Mouse (Mus musculus): ENCODE measurements around the gene Efhc1.

Efhc1 gene

DNA sequence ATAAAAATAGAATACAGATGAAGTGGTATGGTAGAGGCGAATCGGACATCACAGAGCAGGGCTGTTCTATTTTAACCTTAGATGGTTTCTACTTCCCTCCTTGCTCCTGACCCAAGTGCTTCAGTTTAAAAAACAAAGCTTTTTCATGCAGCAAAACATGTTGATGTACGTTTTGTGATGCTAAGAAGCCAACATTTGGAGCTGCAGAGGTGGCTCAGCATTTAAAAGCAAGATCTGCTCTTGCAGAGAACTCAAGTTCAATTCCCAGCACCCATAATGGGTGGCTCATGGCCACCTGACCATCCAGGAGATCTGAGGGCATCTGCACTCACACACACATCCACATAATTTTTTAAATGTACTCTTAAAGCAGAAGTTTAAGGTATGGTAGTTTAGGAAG, 3.5 kb downstream of the Efhc1 start:
- DNase-seq, result no peak

DNA sequence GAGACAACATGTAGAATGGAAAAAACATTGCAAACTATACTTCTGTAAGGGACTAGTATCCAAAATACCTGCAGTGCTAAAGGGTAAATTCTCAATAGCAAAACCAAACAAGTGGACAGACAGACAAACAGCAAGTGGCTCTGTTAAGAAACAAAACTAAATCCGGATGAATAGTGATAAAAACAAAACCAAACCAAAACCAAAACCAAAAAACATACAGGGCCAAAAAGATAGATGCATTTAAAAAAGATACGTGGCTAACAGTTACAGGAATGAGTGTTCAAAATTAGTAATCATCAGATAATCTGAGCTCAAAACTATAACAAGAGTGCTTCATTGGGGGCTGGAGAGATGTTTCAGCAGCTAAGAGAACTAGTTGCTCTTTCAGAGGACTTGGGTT, 18.2 kb downstream of the Efhc1 start:
- no peak for DNase-seq

DNA sequence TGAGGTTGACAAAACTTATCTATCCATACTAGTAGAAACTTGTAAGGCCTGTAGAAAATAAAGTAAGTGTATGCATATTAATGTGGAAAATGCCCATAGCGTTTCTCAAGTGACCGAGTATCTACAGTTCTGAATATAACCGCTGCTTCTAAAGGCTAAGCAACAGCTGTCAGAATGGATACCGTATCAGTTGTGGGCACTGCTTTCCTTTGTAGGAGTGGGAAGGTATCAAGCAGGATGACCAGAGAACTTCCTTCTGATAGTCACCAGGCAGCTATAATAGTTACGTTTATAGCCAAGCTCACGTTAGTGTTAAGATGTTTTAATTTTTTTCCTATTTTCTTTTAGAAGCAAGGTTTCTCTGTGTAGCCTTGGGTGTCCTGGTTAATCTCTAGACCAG, 22.0 kb downstream of the Efhc1 start:
- DNase-seq, result no peak

- DNase-seq, result no peak
These were observed 23.1 kb downstream of the Efhc1 start for GRCm38 (mm10) chr1:20974341-20975135.

DNA sequence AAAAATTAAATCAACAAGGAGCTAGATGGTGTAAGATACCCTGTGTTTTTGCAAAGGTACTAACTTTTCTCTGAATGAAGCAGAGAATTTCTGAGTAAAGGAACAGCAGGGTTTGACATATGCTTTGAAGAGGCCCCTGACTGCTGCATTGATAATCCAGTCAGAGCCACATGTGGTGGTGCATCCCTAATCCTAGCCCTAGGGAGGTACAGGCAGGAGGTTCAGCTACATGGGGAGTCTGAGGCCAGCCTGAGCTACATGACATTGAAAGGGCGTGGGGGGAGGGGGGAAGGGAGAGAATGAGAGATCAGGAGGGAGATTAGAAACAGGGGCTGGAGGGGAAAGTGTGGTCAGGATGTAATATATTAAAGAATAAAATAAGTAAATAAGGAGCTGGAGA, 29.1 kb downstream of the Efhc1 start:
- DNase-seq, result no peak

GRCm38 (mm10) chr1:20981764-20982163, 30.3 kb downstream of the Efhc1 start:
- no peak for DNase-seq

DNA sequence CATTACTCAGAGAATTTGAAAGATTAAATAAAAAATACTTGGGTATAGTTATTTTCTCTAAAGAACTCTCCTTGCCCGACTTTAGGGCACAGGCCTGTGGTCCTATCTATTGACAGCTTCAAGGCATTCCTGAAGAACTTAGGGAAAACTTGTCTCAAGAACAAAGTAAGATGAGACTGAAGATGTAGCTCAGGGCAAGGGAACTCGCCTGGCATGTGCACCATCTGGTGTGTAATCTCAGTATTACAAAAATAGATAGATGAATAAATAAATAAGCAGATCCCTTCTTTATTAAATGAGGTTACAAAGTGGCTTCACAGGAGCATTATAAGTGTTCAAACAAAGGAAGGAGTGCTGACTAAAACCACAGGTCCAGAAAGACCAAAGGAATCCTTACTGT, 32.7 kb downstream of the Efhc1 start:
- no peak for DNase-seq

- DNase-seq, result no peak
These were observed 33.2 kb downstream of the Efhc1 start for GRCm38 (mm10) chr1:20984582-20984981.

GRCm38 (mm10) chr1:20986378-20987056, 35.1 kb downstream of the Efhc1 start:
- no peak for DNase-seq

DNA sequence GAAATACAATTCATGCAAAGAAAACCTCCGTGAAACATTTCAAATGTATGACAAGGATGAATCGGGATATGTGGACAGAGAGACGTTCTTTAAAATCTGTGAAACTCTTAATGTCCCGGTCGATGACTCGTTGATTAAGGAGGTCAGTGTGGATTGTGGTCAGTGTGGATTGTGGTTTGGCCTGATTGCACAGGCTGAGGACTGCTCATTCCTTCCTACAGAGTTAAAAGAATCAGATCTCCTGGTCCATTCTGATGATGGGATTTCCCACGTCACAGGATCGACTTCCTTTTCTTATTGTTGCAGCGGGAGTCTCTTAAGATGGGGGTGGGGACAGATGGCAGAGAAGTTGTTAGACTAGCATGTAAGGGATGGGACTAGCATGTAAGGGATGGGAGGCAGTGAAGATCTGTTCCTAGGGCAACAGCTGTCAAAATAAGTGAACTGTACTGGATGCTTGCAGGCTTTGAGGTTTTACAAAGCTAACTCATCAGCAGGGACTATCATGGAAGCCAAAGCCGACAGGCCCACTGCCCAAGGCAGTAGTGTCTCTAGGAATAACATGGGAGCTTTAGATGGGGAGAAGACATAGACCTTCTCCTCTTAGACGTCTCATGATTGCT, 38.1 kb downstream of the Efhc1 start:
- no peak for DNase-seq

DNA sequence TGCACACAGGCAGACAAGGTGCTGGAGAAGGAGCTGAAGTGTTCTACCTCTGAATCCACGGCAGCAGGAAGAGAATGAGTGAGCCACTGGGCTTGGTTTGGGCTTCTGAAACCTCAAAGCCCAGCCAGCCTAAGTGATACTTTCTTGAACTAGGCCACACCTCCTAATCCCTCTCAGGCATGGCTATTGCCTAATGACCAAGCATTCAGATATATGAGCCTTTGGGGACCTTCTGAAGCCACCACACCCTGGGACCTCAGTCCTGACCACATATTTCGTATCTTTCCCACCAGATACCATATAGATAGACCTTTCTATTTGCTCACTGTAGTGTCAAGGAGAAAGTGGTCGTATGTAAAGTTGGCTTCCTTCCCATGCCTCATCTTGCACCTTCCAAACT, 42.3 kb downstream of the Efhc1 start:
- DNase-seq, result no peak

DNA sequence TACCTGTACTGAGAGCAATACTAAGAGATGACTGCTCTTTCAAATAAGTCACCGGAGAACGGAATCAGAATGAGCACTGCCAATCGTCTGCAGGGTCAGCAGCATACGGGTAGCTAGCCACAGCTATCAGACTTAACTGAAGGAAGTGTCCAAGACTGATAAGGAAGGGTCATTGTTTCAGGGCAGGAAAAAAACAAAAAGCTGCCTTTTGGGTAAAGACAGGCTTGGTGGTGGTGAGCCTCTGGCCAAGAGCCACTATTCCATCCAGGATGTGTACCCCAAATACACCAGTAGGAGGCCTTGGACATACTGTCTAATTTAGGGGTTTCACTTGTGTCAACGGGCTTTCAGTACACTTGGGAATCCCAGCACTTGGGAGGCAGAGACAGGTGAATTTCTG, 42.9 kb downstream of the Efhc1 start:
- no peak for DNase-seq

GRCm38 (mm10) chr1:20995331-20995986, 44.0 kb downstream of the Efhc1 start:
- DNase-seq, result no peak

DNA sequence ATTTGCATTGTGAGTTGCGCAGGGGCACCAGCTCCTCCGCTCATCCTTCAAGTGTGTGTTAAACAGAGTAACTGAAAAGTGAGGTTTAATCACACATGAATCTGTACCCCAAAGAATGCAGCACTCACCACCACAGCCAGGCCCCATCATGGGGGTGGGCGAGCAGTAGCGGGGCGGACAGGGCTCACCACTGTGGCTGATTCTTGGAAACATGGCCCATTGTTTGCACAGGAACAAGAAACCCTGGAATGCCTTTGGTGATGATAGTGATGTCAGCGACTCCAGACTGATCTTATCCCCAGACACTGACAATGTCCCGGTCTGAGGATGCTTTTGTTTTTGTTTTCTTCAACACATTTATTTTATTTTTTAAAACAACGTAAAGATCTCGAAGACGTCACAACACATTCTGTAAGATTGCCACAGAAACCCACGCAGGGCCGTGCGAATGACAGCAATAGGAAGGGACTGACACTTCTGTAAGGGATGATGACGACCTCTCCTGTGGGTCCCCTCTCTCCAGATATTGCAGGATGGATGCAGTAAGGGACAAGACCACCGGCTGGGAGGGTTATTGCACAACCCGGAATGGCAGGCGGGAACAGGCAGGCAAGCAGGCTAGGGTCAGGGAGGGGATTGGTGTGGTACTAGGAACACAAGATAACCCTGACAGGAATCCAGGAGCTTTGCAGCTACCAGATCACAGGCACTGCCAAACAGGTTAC, 45.3 kb downstream of the Efhc1 start:
- no peak for DNase-seq

DNA sequence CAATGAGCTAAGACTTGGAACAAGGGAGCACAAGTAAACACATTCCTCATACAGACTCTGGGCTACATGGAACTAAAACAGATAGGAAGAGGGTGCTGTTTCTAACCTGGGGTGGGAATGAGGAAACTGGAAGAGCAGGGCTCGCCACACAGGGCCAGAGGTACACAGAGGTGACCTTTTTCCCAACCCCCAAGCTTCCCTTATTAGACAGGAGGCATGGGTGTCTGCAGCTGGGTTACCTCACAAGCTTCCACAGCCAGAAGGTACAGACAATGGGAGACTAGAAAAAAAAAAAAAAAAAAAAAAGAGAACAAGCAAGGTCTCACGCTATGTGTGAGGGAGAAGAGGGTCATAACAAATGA, 45.9 kb downstream of the Efhc1 start:
- no peak for DNase-seq

DNA sequence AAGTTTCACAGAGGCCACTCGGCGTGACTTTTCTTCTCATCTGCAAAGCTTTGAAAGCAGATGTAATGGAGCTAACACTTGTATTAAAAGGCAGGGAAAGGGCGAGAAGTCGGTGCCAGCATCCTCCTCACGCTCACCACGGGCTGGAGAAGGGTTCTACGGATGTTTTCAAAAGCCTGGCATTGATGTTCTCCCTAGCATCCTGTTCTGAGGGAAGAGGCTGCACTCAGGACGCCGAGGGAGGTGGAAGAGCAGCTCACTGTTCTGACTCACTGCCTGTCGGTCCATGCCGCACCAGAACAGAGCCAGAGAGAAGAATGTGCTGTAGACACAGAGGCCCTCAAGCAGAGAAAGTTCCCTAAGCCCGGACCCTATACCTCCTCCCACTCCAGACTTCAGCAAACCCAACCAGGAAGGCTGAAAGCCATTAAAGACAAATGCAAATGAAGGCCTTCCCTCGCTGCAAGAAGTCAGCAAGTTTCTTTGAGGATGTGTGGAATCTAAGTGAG, 46.5 kb downstream of the Efhc1 start:
- DNase-seq, result no peak

GRCm38 (mm10) chr1:21002246-21003142, 51.1 kb downstream of the Efhc1 start:
- DNase-seq, result no peak

- DNase-seq, result no peak
These were observed 53.2 kb downstream of the Efhc1 start for GRCm38 (mm10) chr1:21004596-21004995.

- no peak for DNase-seq
These were observed 55.3 kb downstream of the Efhc1 start for GRCm38 (mm10) chr1:21006775-21007174.

GRCm38 (mm10) chr1:21007941-21008701, 56.7 kb downstream of the Efhc1 start:
- no peak for DNase-seq

DNA sequence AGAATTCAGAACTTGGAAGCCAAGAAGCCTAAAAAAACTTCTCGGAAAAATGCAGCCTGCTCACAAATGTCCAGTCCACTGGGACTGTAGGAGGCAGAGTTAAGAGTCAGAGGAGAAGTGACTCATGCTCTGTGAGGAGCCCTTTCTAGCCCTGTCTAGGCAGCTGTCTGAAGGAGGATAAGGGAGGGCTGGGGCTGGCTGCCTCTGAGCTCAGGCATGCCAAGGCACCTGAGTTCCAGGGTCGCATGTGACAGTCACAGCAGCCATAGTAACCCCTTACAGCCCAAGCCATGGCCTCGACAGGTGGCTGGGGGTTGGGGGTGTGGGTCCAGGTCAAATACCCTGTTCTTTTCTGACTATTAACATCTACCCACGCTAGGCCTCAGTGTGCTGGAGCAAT, 57.5 kb downstream of the Efhc1 start:
- DNase-seq, result no peak

All from kidney, adult 11 months (tissue).